31 mouse cellular contexts compared by ENCODE assay signal in the genomic region with DNA sequence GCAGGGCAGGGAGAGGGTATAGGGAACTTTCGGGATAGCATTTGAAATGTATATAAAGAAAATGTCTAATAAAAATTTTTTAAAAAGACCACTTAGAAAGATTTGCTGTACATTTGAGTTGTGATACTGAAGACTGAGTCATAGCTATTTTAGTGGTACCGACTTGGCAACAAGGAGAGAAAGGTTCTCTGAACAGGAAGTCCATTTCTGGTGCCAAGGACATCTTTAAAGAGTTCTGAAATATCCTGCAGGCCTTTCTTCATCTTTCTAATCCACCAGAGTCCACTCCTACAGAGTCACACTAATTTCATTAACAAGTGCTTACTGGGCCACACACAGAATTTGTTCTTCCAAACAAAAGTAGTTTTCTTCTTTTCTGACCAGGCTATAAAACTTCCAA.
"Had no signal": no experiment of that assay in that cellular context is flagged by ENCODE, and none has a peak within 500 bp of the region (broad histone marks: within the 10 kb centered on the region; RNA-seq: fewer than 3 reads in every experiment).

No protein-coding gene starts in this region.

- H3K9ac ChIP-seq: limb, embryonic 12.5 days; limb, embryonic 13.5 days; limb, embryonic 15.5 days; liver, embryonic 13.5 days; liver, embryonic 14.5 days; liver, embryonic 15.5 days; liver, postnatal 0 days; lung, embryonic 14.5 days; lung, embryonic 15.5 days; midbrain, embryonic 12.5 days; midbrain, embryonic 13.5 days; midbrain, embryonic 15.5 days had no signal

- H3K27ac ChIP-seq: left cerebral cortex, adult 2 months; limb, embryonic 10.5 days; limb, embryonic 12.5 days; limb, embryonic 13.5 days; limb, embryonic 15.5 days; liver, embryonic 13.5 days; liver, embryonic 14.5 days; liver, embryonic 15.5 days; lung, embryonic 15.5 days; macrophage; midbrain, embryonic 10.5 days; midbrain, embryonic 12.5 days; midbrain, embryonic 13.5 days; midbrain, embryonic 15.5 days had no signal

- H3K36me3 ChIP-seq: limb, embryonic 10.5 days; limb, embryonic 12.5 days; limb, embryonic 13.5 days; limb, embryonic 15.5 days; liver, embryonic 13.5 days; liver, embryonic 15.5 days; lung, embryonic 15.5 days; midbrain, embryonic 10.5 days; midbrain, embryonic 12.5 days; midbrain, embryonic 13.5 days; midbrain, embryonic 15.5 days had no signal

- DNase-seq: left cerebral cortex, postnatal 4 days; liver; liver, embryonic 13.5 days; liver, postnatal 0 days; lung, adult 18-20 months; lung, adult 2 months; lung, embryonic 14.5 days; lung, postnatal 10 days; lung, postnatal 14 days; lung, postnatal 36 days; lung, postnatal 4 days; midbrain, embryonic 14.5 days had no signal

- H3K9me3 ChIP-seq: limb, embryonic 10.5 days; limb, embryonic 12.5 days; limb, embryonic 13.5 days; limb, embryonic 15.5 days; liver, embryonic 13.5 days; liver, embryonic 15.5 days; lung, embryonic 15.5 days; megakaryocyte, embryonic 14.5 days; midbrain, embryonic 10.5 days; midbrain, embryonic 12.5 days; midbrain, embryonic 13.5 days; midbrain, embryonic 15.5 days had no signal

- H3K4me1 ChIP-seq: limb, embryonic 10.5 days; limb, embryonic 12.5 days; limb, embryonic 13.5 days; limb, embryonic 15.5 days; liver, embryonic 13.5 days; liver, embryonic 15.5 days; lung, embryonic 15.5 days; megakaryocyte, embryonic 14.5 days; midbrain, embryonic 10.5 days; midbrain, embryonic 12.5 days; midbrain, embryonic 13.5 days; midbrain, embryonic 15.5 days had no signal

- H3K4me2 ChIP-seq: limb, embryonic 12.5 days; limb, embryonic 13.5 days; limb, embryonic 15.5 days; liver, embryonic 11.5 days; liver, embryonic 13.5 days; liver, embryonic 15.5 days; lung, embryonic 14.5 days; lung, embryonic 15.5 days; midbrain, embryonic 11.5 days; midbrain, embryonic 12.5 days; midbrain, embryonic 13.5 days; midbrain, embryonic 15.5 days had no signal

- H3K27me3 ChIP-seq: limb, embryonic 12.5 days; limb, embryonic 13.5 days; limb, embryonic 15.5 days; liver, embryonic 13.5 days; liver, embryonic 15.5 days; lung, embryonic 15.5 days; megakaryocyte, embryonic 14.5 days; midbrain, embryonic 12.5 days; midbrain, embryonic 13.5 days; midbrain, embryonic 15.5 days had no signal

- ATAC-seq: liver, postnatal 0 days; lung, postnatal 0 days; midbrain, embryonic 13.5 days; midbrain, embryonic 15.5 days; midbrain, embryonic 16.5 days had no signal

- H3K4me3 ChIP-seq: left cerebral cortex, adult 2 months; limb, embryonic 10.5 days; limb, embryonic 12.5 days; limb, embryonic 13.5 days; limb, embryonic 15.5 days; liver, embryonic 13.5 days; liver, embryonic 15.5 days; lung, embryonic 15.5 days; megakaryocyte, embryonic 14.5 days; midbrain, embryonic 10.5 days; midbrain, embryonic 12.5 days; midbrain, embryonic 13.5 days; midbrain, embryonic 15.5 days; myocyte had no signal
